Mouse (Mus musculus): ENCODE measurements around the gene Nrxn2.

DNA sequence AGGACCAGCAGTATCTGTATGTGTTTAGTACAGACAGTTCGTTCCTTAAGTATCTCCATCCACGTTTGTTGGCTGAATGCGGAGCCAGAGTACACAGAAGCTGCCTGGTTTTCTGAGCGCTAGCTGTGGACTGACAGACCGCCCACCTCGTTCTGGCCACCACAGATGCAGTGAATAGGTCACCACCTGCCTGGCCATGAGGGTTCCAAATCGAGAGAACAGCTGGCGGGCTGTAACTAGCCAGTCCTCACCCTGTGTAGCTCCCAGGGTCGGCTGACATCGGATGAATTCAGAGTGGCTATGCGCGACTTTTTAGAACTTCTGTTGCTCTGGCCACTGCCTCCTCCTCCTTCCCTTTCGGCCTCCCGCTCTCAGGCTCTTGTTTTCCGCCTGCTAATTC lies 56.2 kb downstream of the Nrxn2 start:
- TF ChIP-seq CTCF (conservative IDR thresholded peaks at IDR 0.05; ENCODE audit: low read length), result no peak
- TF ChIP-seq POU5F1 (IDR thresholded peaks at IDR 0.05; ENCODE audit: borderline replicate concordance, low read length), result no peak

All from E14TG2a.4 (cell line).